Mouse (Mus musculus): ENCODE results near the gene Cyp1b1. TPM values are rescaled to one million over a fixed set of nuclear protein-coding genes. Genes with fewer than 3 reads are reported as not detected.

The Cyp1b1 gene
- polyA plus RNA-seq (2015; fragmentation: Nextera tagmentation; extraction: Ambion mirVana) = 2.0 and 3.3 TPM in 2 replicates

- Histone ChIP-seq H3K9ac (peak within 1 kb of the TSS; percentile 65), H3K4me1 (peaks cover 38% of the 10 kb centered on the region), H3K4me2 (peak within 1 kb of the TSS; percentile 80), H3K9me3 (no peaks in the 10 kb centered on the region), H3K4me3 (peak within 1 kb of the TSS; percentile 46), H3K27ac (no peak within 1 kb of the TSS), H3K36me3 (no peaks in the 10 kb centered on the region), H3K27me3 (peaks cover 79% of the 10 kb centered on the region)
- WGBS = 1% methylated on average over 31 of the region's 31 CpGs
- ATAC-seq (ENCODE audit: insufficient number of reproducible peaks, insufficient read depth, low FRiP score, low TSS enrichment, low read depth) = 0 out of 2 replicates have a peak, but pooled peaks have one; percentile 16
Measured at GRCm38 (mm10) chr17:79714931-79715637, at the start of gene Cyp1b1. Gene Cyp1b1, minus strand, starts transcription at chr17:79715061.

GRCm38 (mm10) chr17:79761841-79762240, 47.0 kb upstream of the Cyp1b1 start:
- no peak overlapping the region for H3K9ac ChIP-seq
- 77% methylated on average over 1 of the region's 1 CpGs for WGBS

GRCm38 (mm10) chr17:79753831-79754230, 39.0 kb upstream of the Cyp1b1 start:
- 93% methylated on average over 12 of the region's 12 CpGs for WGBS
- no peak overlapping the region for H3K4me2 ChIP-seq
- H3K9me3 ChIP-seq = no peaks in the 10 kb centered on the region
- H3K27me3 ChIP-seq = no peaks in the 10 kb centered on the region
- H3K36me3 ChIP-seq = no peaks in the 10 kb centered on the region
- H3K4me1 ChIP-seq = peaks cover 16% of the 10 kb centered on the region
- H3K4me3 ChIP-seq = no peak overlapping the region
- peak overlapping the region; percentile 45; the same call in 1 of the 2 replicates for H3K27ac ChIP-seq
- ATAC-seq (ENCODE audit: insufficient number of reproducible peaks, insufficient read depth, low FRiP score, low TSS enrichment, low read depth) = no peak
- H3K9ac ChIP-seq = no peak overlapping the region

More at GRCm38 (mm10) chr17:79761841-79762240, 47.0 kb upstream of the Cyp1b1 start:
- Histone ChIP-seq H3K27me3 (no peaks in the 10 kb centered on the region), H3K36me3 (no peaks in the 10 kb centered on the region), H3K4me3 (no peak overlapping the region), H3K9me3 (0 out of 2 replicates have a peak, but pooled peaks cover 2% of the 10 kb centered on the region), H3K4me1 (peaks cover 12% of the 10 kb centered on the region; the same call in 1 of the 2 replicates), H3K4me2 (no peak overlapping the region), H3K27ac (no peak overlapping the region)
- ATAC-seq (ENCODE audit: insufficient number of reproducible peaks, insufficient read depth, low FRiP score, low TSS enrichment, low read depth) = no peak

GRCm38 (mm10) chr17:79752836-79753235, 38.0 kb upstream of the Cyp1b1 start:
- H3K4me2 ChIP-seq = no peak overlapping the region
- peaks cover 11% of the 10 kb centered on the region for H3K4me1 ChIP-seq
- no peaks in the 10 kb centered on the region for H3K36me3 ChIP-seq
- H3K9me3 ChIP-seq = no peaks in the 10 kb centered on the region
- H3K27me3 ChIP-seq = no peaks in the 10 kb centered on the region
- H3K27ac ChIP-seq = no peak overlapping the region
- no peak for ATAC-seq (ENCODE audit: insufficient number of reproducible peaks, insufficient read depth, low FRiP score, low TSS enrichment, low read depth)
- no peak overlapping the region for H3K4me3 ChIP-seq
- no peak overlapping the region for H3K9ac ChIP-seq

GRCm38 (mm10) chr17:79751661-79752191, 36.9 kb upstream of the Cyp1b1 start:
- no peaks in the 10 kb centered on the region for H3K36me3 ChIP-seq
- H3K4me2 ChIP-seq = no peak overlapping the region
- no peak for ATAC-seq (ENCODE audit: insufficient number of reproducible peaks, insufficient read depth, low FRiP score, low TSS enrichment, low read depth)
- H3K9ac ChIP-seq = no peak overlapping the region
- H3K9me3 ChIP-seq = no peaks in the 10 kb centered on the region
- H3K27me3 ChIP-seq = no peaks in the 10 kb centered on the region
- 89% methylated on average over 6 of the region's 6 CpGs for WGBS
- no peak overlapping the region for H3K27ac ChIP-seq
- peaks cover 4% of the 10 kb centered on the region; the same call in 1 of the 2 replicates for H3K4me1 ChIP-seq
- no peak overlapping the region for H3K4me3 ChIP-seq

- Histone ChIP-seq H3K27ac (no peak overlapping the region), H3K27me3 (no peaks in the 10 kb centered on the region), H3K9ac (no peak overlapping the region), H3K4me3 (no peak overlapping the region), H3K4me2 (no peak overlapping the region), H3K36me3 (no peaks in the 10 kb centered on the region), H3K9me3 (no peaks in the 10 kb centered on the region), H3K4me1 (peaks cover 12% of the 10 kb centered on the region)
- WGBS = 93% methylated on average over 1 of the region's 1 CpGs
- ATAC-seq (ENCODE audit: insufficient number of reproducible peaks, insufficient read depth, low FRiP score, low TSS enrichment, low read depth) = no peak
Measured at GRCm38 (mm10) chr17:79749647-79750046, 34.8 kb upstream of the Cyp1b1 start.

- Histone ChIP-seq H3K9me3 (no peaks in the 10 kb centered on the region), H3K27me3 (no peaks in the 10 kb centered on the region), H3K4me2 (no peak overlapping the region), H3K4me1 (peaks cover 15% of the 10 kb centered on the region), H3K36me3 (no peaks in the 10 kb centered on the region), H3K4me3 (no peak overlapping the region), H3K9ac (no peak overlapping the region), H3K27ac (no peak overlapping the region)
- WGBS = 80% methylated on average over 11 of the region's 11 CpGs
- no peak for ATAC-seq (ENCODE audit: insufficient number of reproducible peaks, insufficient read depth, low FRiP score, low TSS enrichment, low read depth)
Measured at GRCm38 (mm10) chr17:79746954-79747353, 32.1 kb upstream of the Cyp1b1 start.

GRCm38 (mm10) chr17:79746146-79746591, 31.3 kb upstream of the Cyp1b1 start:
- ATAC-seq (ENCODE audit: insufficient number of reproducible peaks, insufficient read depth, low FRiP score, low TSS enrichment, low read depth) = no peak
- H3K9ac ChIP-seq = no peak overlapping the region
- no peak overlapping the region for H3K4me3 ChIP-seq
- no peak overlapping the region for H3K27ac ChIP-seq
- peaks cover 15% of the 10 kb centered on the region for H3K4me1 ChIP-seq
- H3K27me3 ChIP-seq = no peaks in the 10 kb centered on the region
- no peaks in the 10 kb centered on the region for H3K9me3 ChIP-seq
- no peak overlapping the region for H3K4me2 ChIP-seq
- no peaks in the 10 kb centered on the region for H3K36me3 ChIP-seq
- WGBS = 29% methylated on average over 3 of the region's 3 CpGs

GRCm38 (mm10) chr17:79745051-79745731, 30.3 kb upstream of the Cyp1b1 start:
- Histone ChIP-seq H3K4me1 (peaks cover 15% of the 10 kb centered on the region), H3K9ac (no peak overlapping the region; the same call in 1 of the 2 replicates), H3K9me3 (no peaks in the 10 kb centered on the region), H3K4me2 (no peak overlapping the region), H3K36me3 (no peaks in the 10 kb centered on the region), H3K4me3 (no peak overlapping the region), H3K27ac (no peak overlapping the region), H3K27me3 (no peaks in the 10 kb centered on the region)
- 40% methylated on average over 13 of the region's 13 CpGs for WGBS
- ATAC-seq (ENCODE audit: insufficient number of reproducible peaks, insufficient read depth, low FRiP score, low TSS enrichment, low read depth) = no peak

- Histone ChIP-seq H3K4me3 (no peak overlapping the region), H3K36me3 (no peaks in the 10 kb centered on the region), H3K4me2 (no peak overlapping the region), H3K9me3 (no peaks in the 10 kb centered on the region), H3K27me3 (no peaks in the 10 kb centered on the region), H3K9ac (no peak overlapping the region), H3K4me1 (peaks cover 27% of the 10 kb centered on the region), H3K27ac (no peak overlapping the region)
- 78% methylated on average over 1 of the region's 1 CpGs for WGBS
- ATAC-seq (ENCODE audit: insufficient number of reproducible peaks, insufficient read depth, low FRiP score, low TSS enrichment, low read depth) = no peak
Measured at GRCm38 (mm10) chr17:79743507-79743906, 28.6 kb upstream of the Cyp1b1 start.

GRCm38 (mm10) chr17:79742635-79743034, 27.8 kb upstream of the Cyp1b1 start:
- WGBS = 75% methylated on average over 5 of the region's 5 CpGs
- H3K9me3 ChIP-seq = no peaks in the 10 kb centered on the region
- no peaks in the 10 kb centered on the region for H3K36me3 ChIP-seq
- ATAC-seq (ENCODE audit: insufficient number of reproducible peaks, insufficient read depth, low FRiP score, low TSS enrichment, low read depth) = no peak
- H3K9ac ChIP-seq = no peak overlapping the region
- H3K4me2 ChIP-seq = no peak overlapping the region
- H3K4me3 ChIP-seq = no peak overlapping the region
- no peak overlapping the region for H3K27ac ChIP-seq
- H3K4me1 ChIP-seq = peaks cover 34% of the 10 kb centered on the region
- H3K27me3 ChIP-seq = 0 out of 2 replicates have a peak, but pooled peaks cover under 1% of the 10 kb centered on the region

Data from embryonic facial prominence, embryonic 13.5 days (tissue).